Mouse (Mus musculus): ENCODE measurements around the gene Chn2.

DNA sequence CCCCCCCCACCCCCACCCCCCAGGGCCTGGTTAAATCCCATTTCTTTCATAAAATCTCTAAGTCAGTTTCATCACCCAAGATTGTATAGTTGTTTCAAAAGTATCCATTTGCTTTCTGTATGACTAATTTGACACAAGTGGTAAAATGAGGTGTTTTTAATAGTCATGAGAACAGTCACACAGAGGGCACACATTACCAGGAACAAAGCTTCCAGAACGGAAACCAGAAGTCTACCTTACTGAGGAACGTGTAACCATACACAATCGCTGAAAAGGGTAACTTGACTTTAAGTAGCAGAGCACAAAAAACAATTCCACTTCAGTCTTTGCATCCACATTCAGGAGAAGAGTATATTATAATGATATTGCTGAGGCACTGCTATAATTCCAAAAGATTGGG lies 53.6 kb downstream of the Chn2 start:
- no peak for TF ChIP-seq GATA1 (IDR thresholded peaks at IDR 0.05; ENCODE audit: borderline replicate concordance, low read length)
- TF ChIP-seq FLI1 (IDR thresholded peaks at IDR 0.05; ENCODE audit: low read length): no peak
